Mouse (Mus musculus) liver, embryonic 14.5 days (tissue): ENCODE measurements around the gene Psmd2.

ENCODE experiments used
- CTCF ChIP-seq: IDR thresholded peaks from 2 replicates; pipeline ENCODE4 v1.5.1; 2016; ENCODE audit warnings: antibody characterized with exemption, low read depth, control low read depth
- EP300 ChIP-seq: IDR thresholded peaks from 2 replicates; pipeline ENCODE4 v1.6.1; 2016; ENCODE audit warnings: antibody characterized with exemption, low read depth

GRCm38 (mm10) chr16:20695622-20696323, 44.3 kb downstream of the Psmd2 start:
- TF ChIP-seq CTCF (no peak), EP300 (no peak)
